Mouse (Mus musculus) E14TG2a.4 (cell line): ENCODE measurements at regions not wholly inside any gene's neighbourhood (a gene's known extent, or its start where the extent isn't known, plus 50 kb on each side); places are given as distances from the start of the nearest gene placed in this dataset.

Experiments used
- H3K27me3 ChIP-seq: 2 replicates; pipeline ENCODE4 v1.6.1; 2014; ENCODE audit warnings: low read length, control low read depth; ENCODE audit not compliant: insufficient read depth
- H3K36me3 ChIP-seq: 2 replicates; pipeline ENCODE4 v1.6.1; 2014; ENCODE audit warnings: low read length, control low read depth; ENCODE audit not compliant: insufficient read depth
- H3K4me1 ChIP-seq: replicated peaks from 2 replicates; pipeline ENCODE4 v1.6.1; 2014; ENCODE audit warnings: low read depth, low read length, control low read depth
- H3K4me3 ChIP-seq: replicated peaks from 2 replicates; pipeline ENCODE4 v1.5.1; 2014; ENCODE audit warnings: mild to moderate bottlenecking, low read length
- H3K9me3 ChIP-seq: 2 replicates; pipeline ENCODE4 v1.6.1; 2014; ENCODE audit warnings: low read length, control low read depth
- CTCF ChIP-seq: conservative IDR thresholded peaks from 2 replicates; pipeline ENCODE4 v1.5.1; 2014; ENCODE audit warnings: low read length
- NANOG ChIP-seq: IDR thresholded peaks from 2 replicates; pipeline ENCODE4 v1.6.1; 2014; ENCODE audit warnings: borderline replicate concordance, low read length, mixed read lengths
- POU5F1 ChIP-seq: IDR thresholded peaks from 2 replicates; pipeline ENCODE4 v1.6.1; 2014; ENCODE audit warnings: low read length, borderline replicate concordance

- no peaks in the 10 kb centered on the region for H3K4me1 ChIP-seq
- no peak overlapping the region for H3K4me3 ChIP-seq
- H3K36me3 ChIP-seq = no peaks in the 10 kb centered on the region
- no peaks in the 10 kb centered on the region for H3K9me3 ChIP-seq
- no peak for TF ChIP-seq POU5F1
- TF ChIP-seq NANOG = no peak
- no peak for TF ChIP-seq CTCF
- H3K27me3 ChIP-seq = no peaks in the 10 kb centered on the region
These were observed 227.7 kb upstream of the Fign start for GRCm38 (mm10) chr2:64325499-64325898.
